Mouse (Mus musculus): Measurements from ENCODE around the gene Vwa7.
"Not testable (repeated sequence)": the region's sequence is repeated elsewhere in the genome, so short reads cannot be mapped to it uniquely, and the experiment has no call there.

Vwa7 gene

DNA sequence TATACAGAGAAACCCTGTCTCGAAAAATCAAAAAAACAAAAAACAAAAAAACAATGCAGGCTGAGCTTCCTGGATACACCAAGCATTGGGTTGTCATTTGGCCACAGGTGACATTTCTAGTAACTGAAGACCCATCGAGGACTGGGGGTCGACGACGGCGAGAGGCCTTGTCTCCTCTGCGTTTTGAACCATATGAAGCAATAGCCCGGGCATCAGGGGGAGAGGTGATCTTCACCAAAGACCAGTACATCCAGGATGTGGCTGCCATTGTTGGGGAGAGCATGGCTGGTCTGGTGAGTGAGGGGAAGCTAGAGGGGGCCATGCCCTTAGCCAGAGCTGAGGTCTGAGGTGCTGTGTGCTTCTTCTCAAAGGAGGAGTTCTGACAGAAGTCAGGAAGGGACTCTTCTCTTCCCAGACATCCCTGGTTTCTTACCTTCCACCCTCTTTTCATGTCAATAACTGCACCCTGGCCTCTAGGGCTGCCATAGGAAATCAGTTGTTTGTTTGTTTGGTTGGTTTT lies 6.2 kb downstream of the Vwa7 start:
- DNase-seq, result no peak

DNA sequence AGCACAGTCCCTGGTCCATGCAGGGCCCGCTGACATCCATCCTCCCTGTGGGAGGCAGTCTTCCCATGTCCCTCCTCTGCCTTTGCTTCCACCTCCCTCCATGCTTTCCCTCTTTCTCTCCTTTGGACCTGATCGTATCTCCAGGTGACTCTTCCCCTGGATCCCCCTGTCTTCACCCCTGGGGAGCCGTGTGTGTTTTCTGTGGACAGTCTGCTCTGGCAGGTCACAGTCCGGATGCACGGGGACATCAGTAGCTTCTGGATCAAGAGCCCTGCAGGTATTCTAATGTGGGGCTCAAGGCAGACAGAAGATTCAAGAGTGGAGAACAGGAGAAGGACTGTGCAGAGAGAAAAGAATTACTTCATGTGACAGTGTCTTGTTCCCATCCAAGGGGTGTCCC lies 6.8 kb downstream of the Vwa7 start:
- DNase-seq, result no peak

DNA sequence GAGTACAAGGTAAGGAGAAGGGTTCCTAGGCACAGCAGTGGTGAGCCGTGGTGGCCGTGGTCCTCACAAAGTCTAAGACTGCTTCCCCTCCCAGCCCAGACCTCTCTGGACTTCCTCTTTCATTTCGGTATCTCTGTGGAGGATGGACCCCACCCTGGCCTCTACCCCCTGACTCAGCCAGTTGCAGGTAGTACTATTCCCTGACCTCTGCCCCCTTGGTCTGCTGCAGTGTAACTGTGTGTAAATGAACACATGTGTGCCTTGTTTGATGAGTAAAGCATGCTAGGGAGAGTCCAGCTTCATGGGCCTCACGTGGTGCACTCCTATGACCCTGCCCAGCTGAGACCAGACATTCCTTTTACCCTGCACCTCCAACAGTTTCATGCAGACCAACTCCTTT lies 7.4 kb downstream of the Vwa7 start:
- no peak for DNase-seq

DNA sequence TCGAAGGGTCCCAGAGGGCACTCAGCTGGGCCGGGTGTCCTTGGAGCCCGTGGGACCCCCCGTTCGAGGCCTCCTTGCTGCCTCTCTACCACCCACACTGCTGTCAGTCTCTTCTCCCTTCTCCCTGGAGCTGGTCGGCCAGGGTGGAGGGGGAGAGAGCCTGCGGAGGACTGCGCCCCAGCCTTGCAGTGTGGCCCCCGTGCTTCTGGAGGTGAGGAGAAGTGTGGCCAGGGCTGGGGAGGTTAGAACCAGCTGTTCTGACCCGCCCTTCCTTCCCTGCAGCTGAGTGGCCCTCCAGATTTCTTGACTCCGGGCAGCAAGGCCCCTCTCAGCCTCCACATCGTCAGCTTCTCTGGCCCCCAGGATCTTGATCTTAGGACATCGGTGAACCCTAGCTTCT lies 7.9 kb downstream of the Vwa7 start:
- DNase-seq, result no peak

DNA sequence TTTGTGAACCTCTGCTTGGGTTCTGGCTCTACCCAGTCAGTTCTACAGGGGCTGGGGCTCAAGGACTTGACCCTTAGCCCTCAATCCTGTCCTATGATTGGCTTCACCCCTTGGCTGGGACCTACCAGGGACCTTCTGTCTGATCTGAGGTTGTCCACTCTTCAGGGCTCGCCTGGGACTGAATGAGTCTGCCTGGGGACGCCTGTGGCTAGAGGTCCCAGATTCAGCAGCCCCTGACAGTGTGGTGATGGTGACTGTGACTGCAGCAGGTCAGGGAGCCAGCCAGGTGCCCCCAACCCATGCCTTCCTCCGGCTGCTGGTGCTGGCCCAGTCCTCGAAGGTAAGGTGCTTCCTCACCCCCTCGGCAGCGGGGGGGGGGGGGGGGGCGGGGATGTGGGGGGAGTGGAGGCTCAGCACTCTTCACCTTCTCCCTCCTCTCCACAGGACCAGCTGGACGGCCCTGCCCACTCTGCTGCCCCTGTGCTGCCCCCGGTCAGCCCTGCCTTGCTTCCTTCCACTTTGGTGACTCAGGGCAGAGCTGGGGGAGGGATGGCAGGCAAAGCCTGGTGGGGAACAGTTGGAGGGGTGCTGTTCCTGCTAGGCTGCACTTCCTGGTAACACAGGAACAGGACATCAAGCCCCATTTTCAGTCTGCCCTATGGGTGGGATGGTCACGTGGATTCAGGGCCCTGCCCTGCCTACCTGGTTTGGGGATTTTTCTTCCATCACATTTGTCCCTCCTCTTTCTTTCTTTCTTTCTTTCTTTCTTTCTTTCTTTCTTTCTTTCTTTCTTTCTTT lies 8.5 kb downstream of the Vwa7 start:
- peak; percentile 50 for DNase-seq

DNA sequence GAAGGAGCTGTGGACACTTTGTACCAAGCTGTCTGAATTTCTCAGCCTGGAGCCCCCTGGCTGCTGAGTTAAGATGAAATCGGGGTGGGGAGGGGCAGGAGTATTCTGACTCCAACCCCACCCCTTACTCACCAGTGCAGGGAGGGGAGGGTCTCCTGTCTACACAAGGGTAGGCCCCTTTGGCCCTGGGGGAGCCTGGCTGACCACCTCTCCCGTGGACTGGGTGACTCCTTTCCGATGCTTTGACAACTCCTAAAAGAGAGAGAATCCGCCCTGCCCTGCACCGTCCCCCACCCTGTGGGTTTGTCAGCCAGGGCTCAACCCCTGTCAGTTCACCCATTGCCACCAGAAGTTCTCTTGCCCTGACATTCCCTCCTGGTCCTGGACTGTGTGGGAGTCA lies 9.8 kb downstream of the Vwa7 start:
- DNase-seq, result no peak

DNA sequence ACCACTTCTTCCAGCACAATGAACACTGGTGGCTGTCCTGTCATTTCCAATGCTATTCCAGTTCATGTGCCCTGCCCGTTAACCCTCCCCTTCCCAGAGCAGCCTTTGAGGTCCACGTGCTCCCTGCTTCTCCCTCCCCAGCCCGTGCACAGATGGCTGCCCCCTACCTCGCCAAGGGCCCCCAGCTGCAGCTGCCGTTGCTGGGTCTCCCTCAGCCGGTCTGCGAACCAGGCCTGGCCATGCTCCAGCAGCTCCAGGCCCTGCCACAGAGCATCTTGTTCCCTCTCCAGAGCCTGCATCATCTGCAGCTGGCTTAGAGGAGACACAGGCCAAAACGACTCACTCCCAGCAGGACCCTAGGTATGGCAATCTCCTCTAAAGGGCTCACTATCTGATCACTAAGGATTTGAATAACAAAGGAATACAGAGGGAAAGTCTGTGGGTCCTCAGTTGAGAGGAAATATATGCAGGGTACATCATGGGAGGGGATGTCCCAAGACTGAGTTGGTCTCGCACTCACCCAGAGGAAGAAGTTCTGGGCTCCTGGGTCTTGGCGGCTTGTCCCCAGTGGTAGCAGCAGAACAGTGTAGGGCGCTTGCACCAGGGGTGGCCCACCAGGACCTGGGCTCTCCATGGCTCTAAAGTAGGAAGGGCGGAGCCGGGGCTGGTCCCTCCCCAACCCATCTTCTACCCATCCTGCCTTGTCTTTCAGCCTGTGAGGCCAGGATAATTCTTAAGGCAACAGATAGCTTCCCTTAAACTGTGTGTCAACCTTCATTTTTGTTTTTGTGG lies 11.1 kb downstream of the Vwa7 start, which contains the start of gene Sapcd1:
Gene Sapcd1, minus strand, starts transcription at position 740 of the 792 bp plus-strand sequence.
- DNase-seq, result no peak

DNA sequence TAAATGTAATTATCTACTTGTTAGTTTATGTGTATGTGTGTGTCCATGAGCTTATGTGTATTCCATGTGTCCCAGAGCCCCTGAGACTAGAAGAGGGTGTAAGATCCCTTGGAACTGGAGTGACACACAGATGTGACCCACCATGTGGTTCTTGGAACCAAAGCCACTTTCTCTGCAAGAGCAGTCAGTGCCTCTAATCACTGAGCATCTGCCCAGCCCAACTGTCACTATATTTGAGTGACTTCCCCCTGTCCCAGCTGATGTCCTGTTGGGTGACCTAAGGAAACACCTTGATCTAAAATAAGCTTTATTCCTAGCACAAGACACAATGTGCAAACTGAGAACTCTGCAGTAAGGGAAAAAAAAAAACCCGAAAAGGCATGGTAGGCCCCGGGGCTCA lies 11.9 kb downstream of the Vwa7 start:
- no peak for DNase-seq

DNA sequence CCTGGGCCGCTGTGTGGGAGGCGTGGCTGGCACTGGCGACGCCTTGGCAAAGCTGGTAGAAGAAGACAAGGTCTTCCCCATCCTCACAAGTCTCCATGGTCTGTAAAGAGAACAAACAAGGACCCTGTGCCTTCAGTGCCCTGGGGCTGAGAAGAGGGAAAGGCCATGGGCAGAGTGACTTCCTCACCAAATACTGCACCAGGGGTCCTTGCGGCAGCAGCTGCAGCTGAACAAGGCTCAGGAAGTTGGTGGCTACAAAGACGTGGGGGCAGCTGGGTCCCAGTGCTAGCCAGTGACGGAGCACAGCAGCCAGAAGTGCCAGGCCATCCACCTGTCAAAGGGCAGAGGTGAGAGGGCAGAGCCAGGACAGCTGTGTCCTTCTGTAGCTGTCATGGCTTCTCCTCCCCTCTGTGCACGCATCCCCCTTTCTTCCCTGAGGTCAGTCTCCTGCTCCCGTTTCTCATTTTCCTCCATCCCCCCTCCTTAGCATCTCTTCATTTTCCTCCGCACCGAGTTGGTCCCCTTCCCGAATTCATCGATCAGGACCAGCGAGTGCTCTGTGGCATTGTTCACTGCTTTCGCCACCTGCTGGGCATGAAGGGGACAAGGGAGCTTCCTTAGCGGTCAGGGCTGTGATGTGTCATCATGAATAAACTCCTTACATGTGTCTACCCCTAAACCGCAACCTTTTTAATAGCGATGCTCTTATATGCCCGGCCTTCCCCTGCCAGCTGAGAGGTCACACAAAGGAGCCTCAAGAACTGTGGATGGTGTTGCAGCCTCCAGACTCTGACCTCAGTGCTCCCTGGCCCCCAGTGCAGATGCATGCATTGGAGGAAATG lies 13.5 kb downstream of the Vwa7 start:
- peak; percentile 42 for DNase-seq

DNA sequence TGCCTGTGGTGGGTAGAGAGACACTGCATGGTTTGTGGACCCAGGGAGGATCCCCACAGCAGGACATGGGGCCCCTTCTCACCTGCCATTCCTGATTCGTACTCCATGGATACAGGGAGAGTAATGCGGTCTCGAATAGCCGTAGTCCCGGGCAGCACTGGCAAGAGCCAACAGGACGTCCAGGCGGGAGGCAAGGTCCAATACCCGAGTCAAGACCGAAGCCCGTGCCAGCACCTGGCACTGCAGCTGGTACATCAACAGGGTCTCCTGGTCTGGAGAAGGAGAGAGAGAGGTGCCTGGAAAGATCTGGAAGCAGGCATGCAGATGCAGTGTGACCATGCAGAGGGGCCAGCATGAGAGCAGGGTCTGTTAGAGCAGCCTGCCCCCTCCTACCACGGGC lies 14.9 kb downstream of the Vwa7 start:
- no peak for DNase-seq

DNA sequence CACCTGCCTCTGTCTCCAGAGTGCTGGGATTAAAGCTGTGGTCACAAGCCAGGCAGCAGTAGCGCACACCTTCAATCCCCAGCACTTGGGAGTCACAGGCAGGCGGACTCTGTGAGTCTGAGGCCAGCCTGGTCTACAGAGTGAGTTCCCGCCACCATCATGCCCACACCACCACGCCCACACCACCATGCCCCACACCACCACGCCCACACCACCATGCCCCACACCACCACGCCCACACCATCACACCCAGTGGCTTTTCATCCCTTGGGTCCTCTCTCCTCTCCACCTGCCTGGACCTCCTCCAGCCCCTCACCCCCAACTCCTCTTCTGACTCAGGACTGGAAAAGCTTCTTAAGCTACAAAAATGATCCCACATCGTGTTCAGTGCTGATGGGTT lies 15.5 kb downstream of the Vwa7 start:
- no peak for DNase-seq

DNA sequence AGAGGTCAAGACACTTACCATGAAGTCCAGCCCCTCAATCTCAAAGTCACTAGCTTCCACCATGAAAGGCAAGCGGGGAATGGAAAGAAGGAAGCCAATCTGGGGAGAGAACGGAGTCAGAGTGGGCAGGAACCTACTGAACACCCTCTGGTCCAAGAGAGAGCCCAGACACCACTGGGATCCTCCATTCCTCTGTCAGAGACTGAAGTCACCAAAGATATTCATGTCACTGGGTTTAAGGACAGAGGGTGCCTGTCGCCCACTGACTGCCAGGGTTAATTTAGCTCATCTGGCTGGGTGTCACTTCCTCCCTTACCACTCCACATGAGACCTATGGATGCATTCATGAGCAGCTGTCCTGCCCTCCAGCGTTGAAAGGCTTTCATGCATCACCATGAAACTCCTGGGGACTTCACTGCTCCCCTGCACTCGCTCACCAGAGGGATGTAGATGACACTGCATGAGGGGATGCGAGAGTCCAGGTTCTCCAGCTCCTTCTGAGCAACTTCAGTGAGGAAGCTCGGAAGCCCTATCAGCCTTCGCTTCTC lies 16.0 kb downstream of the Vwa7 start:
- DNase-seq, result no peak

DNA sequence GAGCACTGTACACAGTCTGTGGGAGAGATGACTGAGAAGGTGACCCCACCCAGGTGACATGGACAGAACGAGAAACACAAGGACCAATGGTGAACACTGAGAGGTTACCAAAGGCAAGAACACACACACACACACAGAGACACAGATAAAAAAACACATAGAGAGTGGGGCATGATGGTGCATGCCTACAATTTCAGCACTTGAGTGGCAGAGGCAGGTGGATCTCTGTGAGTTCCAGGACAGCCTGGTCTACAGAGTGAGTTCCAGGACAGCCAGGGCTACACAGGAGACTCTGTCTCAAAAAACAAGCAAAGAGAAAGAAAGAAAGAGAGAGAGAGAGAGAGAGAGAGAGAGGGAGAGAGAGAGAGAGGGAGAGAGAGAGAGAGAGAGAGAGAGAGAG lies 17.3 kb downstream of the Vwa7 start:
- not testable (repeated sequence) for DNase-seq

DNA sequence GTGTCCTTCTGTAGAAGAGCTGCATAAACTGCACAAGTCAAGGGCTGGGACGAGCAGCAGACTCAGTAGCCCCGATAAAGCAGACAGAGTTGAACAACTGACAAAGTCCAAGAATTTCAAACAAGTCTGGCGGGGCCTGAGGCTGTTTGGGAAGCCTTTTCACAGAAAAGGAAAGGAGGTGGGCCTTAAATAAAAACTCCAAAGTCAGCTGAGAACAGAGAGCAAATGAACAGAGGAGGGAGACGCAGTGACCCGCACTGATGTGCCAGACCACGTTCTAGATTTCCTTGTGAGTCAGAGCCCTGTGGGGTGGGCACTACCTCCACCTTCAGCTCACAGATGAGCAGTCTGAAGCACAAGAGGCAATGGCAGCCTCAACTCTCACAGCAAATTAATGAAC lies 18.5 kb downstream of the Vwa7 start:
- no peak for DNase-seq

DNA sequence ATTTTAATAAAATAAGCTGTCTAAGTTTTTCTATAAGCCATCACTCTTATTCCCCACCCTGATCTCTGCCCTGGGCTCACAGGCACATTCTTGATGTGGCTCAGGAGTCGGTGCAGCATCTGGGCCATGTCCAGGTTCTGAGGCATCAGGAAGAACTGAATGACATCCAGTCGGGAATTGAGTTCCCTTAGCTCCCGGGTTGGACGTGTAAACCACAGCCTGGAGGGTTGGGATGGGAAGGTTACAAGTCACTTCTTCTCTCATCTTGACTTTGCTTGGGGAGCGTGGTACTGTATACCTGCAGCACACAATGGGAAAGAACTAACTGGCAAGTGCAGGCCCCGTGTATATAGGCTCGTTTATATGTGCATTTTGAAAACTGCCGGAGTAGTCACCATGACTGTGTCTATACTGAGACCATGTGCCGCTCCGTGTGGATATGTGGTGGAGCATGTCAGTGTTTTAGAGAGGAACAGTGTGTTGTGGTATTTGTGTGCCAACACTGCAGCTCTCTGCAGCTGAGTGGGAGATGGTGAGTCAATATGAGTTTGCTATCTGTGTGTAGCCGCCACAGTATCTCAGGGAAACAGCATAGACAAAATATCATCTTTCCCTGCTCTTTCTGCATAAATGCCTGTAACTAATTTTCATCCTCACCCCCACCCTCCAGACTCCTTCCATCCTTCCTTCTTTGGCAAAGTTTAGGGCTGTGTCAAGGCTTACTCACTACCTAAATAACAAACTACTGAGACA lies 22.9 kb downstream of the Vwa7 start:
- no peak for DNase-seq

DNA sequence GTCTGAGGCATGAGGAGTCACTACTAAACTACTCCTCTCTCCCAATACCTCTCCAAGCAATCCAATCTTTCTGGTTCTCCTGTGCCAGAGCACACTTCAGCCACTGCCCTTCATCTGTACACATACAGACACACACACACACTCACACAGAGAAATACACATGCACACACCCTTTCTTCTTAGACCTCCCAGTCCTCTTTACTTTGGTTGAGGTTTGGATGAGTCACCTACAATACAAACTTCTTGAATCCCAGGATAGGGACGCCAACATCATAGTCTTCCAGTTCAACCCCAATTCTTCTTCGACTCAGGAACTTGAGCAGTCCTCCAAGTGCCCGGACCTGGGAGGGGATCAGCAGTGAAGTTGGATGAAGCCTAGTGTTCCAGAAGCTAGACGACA lies 27.4 kb downstream of the Vwa7 start:
- DNase-seq, result no peak

DNA sequence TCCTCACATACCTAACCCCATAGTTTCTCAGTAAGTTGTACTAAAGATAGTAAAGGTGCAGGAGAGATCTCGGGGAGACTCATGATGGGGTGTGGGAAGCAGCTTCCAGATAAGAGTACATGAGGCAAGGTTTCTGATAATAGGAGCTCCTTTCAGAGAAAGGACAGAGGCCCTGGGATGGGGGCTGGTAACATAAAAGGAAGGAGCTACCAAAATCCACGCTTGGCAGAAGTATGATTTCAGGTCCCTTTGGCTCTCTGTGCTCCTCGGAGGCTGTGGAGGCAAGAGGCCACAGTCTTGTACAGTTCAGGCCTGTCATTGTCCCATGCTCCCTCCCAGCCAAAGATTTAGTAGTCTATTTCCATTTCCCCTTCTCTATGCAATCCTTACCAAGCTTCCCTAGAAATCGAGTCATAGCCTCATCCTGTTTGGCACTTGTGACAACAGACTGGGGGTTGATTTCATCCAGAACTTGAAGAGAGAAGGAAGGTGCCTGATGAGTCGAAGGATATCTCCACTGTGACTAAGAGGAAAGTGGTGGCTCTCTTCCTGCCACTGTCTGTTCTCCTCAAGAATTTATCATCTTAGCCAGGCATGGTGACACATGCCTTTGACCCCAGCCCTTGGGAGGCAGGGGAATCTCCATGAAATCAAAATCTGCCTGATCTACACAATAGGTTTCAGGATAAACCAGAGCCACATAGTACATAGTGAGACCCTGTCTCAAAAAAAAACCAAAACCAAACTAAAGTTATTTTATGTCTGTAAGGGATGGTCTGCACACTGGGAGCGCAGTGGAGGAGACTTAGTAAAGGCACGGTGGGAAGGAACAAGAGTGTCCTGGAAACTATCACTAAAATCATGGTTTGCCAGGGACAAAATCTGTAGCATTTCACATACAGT lies 28.8 kb downstream of the Vwa7 start:
- no peak for DNase-seq

DNA sequence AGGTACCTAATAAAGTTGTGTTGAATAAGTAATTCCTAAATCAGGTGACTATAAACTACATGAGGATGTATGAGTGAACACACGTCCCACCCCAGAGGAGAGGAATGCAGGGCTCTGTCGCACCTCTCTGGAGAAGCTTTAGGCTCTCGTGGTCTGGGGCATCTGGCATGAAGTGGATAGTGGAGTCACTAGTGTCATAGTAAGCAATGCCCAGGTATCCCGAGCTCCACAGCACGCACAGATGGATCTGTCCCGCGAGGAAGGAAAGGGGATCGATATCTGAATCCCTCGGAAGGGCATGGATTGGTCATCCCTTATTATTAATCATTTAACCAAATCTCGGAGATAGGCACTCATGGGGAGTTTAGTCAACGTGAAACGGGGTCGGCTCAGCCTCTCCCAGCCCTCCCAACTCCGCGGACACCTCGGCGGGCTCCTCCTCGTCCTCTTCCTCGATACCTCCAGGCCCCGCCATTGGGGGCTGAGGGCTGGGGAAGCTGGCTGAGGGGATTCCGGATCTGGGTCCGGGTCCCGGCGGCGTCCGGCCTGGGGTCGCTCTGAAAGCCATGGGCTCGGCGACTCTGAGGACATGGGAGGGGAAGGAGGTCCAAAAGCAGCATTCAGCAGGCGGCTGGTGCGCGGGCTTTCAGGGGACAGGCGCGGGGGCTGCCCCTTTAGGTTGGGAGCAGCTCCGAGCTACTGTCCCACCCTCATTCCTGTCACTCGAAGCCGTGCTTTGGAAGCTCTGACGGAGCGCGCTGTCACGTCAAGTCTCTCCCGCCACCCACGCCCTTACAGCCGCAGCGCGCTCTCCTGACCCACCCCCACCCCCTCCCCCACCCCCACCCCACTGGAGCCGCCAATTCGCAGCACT lies 29.7 kb downstream of the Vwa7 start:
- DNase-seq, result no peak

DNA sequence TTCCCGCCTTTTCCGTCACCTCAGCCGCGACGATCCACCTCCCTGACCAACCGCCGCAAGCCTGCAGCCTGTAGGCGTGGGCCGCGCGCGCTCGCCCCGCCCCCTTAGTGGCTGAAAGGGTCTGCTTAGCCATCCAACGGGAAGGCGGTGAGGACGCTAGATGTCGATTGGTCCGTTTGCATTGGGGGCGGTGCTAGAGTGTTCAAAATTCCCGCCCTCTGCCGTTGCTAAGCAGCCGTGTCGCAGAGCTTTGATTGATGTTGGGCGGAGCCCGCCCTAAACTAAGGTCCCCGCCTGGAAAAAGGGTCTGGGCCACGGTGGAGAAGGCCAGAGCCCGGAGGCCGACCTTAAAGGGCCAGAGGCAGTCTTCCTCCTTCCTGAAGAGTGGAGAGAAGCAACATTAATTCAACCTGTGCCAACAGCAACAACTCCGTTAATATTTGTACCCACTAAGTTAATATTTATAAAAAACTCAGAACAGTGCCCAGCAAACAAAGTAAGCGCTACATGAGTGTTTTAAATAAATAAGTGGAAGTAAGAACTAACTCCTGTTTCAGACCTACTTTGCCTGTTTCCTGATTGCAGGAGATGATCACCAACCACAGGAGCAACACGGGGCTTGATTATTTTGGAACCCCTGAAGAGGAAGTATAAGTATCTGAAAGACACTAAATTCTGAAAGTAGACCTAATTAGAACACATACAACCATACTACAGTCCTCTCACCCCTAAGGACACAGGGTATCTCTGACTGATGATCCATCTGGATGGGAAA lies 30.5 kb downstream of the Vwa7 start, which contains the start of gene Msh5:
Gene Msh5, minus strand, starts transcription at position 65 of the 775 bp plus-strand sequence.
- DNase-seq, result peak; percentile 98
